Mouse (Mus musculus): ENCODE results near the gene Vmn1r11.

Gene Vmn1r11

DNA sequence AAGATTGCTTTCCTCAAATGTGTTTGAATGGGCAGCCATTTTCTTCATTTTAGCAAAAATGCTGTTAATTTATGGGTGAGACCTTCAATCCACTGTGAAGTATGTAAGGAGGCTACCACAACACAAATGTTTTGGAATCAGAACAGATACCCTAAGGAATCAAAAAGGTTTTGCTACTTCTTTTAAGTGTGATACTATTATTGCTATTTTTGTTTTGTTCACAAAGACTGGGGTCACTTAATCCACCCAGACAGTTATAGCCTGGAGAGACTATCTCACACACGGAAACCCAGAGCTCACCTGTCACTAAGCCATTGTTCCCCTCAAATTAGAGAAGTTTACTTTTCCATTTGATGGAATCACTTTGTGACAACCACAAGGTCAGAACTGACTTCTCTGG is at the start of gene Vmn1r11:
Gene Vmn1r11 (plus strand): TSS at position 301 of the 400 bp plus-strand sequence.
- DNase-seq (ENCODE audit: low spot score in 2 of 2) = no peak

DNA sequence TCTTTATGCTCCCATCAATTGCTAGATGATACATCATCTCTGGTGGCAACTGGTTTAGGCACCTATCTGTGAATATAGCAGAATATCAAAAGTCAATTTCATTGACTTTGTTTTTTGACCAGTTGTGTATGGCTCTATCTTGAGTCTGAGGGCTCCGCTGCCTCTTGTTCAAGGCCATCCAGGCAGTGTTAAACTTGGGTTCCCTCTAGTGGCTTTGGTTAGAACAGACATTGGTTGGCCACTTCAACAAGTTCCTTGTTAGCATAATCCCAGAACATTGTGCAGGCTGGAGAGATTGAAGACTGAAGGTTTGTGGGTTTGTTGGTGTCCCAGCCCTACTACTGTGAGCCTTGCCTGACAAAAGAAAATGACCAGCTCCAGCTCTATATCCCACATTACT is 26.9 kb upstream of the Vmn1r11 start:
- DNase-seq (ENCODE audit: low spot score in 2 of 2) = no peak

DNA sequence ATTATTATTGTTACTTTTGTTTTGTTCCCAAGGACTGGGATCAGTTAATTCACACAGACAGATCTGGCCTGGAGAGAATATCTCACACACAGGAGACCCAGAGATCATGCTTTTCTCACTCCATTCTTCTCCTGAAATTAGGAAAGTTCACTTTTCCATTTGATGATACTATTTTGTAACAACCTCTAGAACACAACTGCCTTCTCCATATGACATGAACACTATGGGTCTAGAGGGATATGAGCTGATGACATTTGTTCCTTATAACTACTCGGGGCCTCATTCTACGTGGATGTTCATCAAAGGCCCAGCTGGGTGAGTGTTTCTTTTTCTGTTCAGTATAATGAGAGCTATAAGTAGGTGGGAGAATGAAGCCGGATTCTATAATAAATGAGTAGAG is 24.1 kb upstream of the Vmn1r11 start, which contains the start of gene Vmn1r10:
Gene Vmn1r10 (plus strand): TSS at position 301 of the 400 bp plus-strand sequence.
- no peak for DNase-seq (ENCODE audit: low spot score in 2 of 2)

DNA sequence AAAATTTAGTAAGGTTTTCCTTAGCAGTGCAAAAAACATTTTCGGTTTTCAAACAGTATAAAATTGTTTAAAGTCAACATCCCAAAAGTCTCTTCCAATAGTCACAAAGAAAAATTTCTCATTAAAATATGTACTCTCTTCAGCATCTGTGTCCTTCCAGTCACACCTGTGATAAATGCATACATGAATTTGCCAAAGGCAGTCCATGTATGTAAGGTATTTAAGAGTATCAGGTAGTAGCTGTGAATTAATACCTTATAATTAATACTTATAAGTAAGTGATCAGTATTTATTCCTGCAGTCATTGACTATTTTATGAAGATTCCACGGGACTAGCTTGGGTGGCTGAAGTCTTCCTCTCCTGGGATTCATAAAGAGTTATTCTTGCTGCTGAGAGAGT is 23.4 kb downstream of the Vmn1r11 start, which contains the start of gene Vmn1r12:
Gene Vmn1r12 (plus strand): TSS at position 301 of the 400 bp plus-strand sequence.
- no peak for DNase-seq (ENCODE audit: low spot score in 2 of 2)
